Mouse (Mus musculus): ENCODE measurements at regions not wholly inside any gene's neighbourhood (a gene's known extent, or its start where the extent isn't known, plus 50 kb on each side); places are given as distances from the start of the nearest gene placed in this dataset.
A peak's percentile ranks its signal among the peaks of the same experiment; 100 is the strongest.
"Not testable (repeated sequence)": the region's sequence is repeated elsewhere in the genome, so short reads cannot be mapped to it uniquely, and the experiment has no call there.

GRCm38 (mm10) chr12:77056748-77057370 lies 94.9 kb upstream of the Max start:
- DNase-seq (ENCODE audit: low read depth): peak; percentile 96

- peak; percentile 62 for DNase-seq (ENCODE audit: low read depth)
These were observed 92.7 kb upstream of the Max start for GRCm38 (mm10) chr12:77054700-77055099.

- no peak for DNase-seq (ENCODE audit: low read depth)
These were observed 92.2 kb upstream of the Max start for GRCm38 (mm10) chr12:77054211-77054610.

- peak; percentile 86 for DNase-seq (ENCODE audit: low read depth)
These were observed 90.9 kb upstream of the Max start for GRCm38 (mm10) chr12:77052853-77053252.

GRCm38 (mm10) chr12:77048380-77048779 lies 86.4 kb upstream of the Max start:
- no peak for DNase-seq (ENCODE audit: low read depth)

- no peak for DNase-seq (ENCODE audit: low read depth)
These were observed 85.3 kb upstream of the Max start for GRCm38 (mm10) chr12:77047273-77047672.

GRCm38 (mm10) chr12:77045956-77046355 lies 84.0 kb upstream of the Max start:
- peak; percentile 40 for DNase-seq (ENCODE audit: low read depth)

- DNase-seq (ENCODE audit: low read depth): peak; percentile 66
These were observed 83.4 kb upstream of the Max start for GRCm38 (mm10) chr12:77045356-77045755.

GRCm38 (mm10) chr12:77042356-77042755 lies 80.4 kb upstream of the Max start:
- DNase-seq (ENCODE audit: low read depth): no peak

GRCm38 (mm10) chr12:77041141-77041540 lies 79.1 kb upstream of the Max start:
- DNase-seq (ENCODE audit: low read depth): no peak

GRCm38 (mm10) chr12:77039953-77040305 lies 77.9 kb upstream of the Max start:
- DNase-seq (ENCODE audit: low read depth): peak; percentile 79

GRCm38 (mm10) chr12:77039295-77039952 lies 77.4 kb upstream of the Max start:
- peak; percentile 71 for DNase-seq (ENCODE audit: low read depth)

GRCm38 (mm10) chr12:77035676-77036075 lies 73.7 kb upstream of the Max start:
- DNase-seq (ENCODE audit: low read depth): no peak

- DNase-seq (ENCODE audit: low read depth): no peak
These were observed 69.4 kb upstream of the Max start for GRCm38 (mm10) chr12:77031448-77031847.

GRCm38 (mm10) chr12:77025431-77025879 lies 63.5 kb upstream of the Max start:
- DNase-seq (ENCODE audit: low read depth): no peak

- no peak for DNase-seq (ENCODE audit: low read depth)
These were observed 60.5 kb upstream of the Max start for GRCm38 (mm10) chr12:77022538-77022937.

- peak; percentile 56 for DNase-seq (ENCODE audit: low read depth)
These were observed 59.9 kb upstream of the Max start for GRCm38 (mm10) chr12:77021881-77022280.

- DNase-seq (ENCODE audit: low read depth): peak; percentile 98
These were observed 57.9 kb upstream of the Max start for GRCm38 (mm10) chr12:77019708-77020511.

- DNase-seq (ENCODE audit: low read depth): not testable (repeated sequence)
These were observed 57.1 kb upstream of the Max start for GRCm38 (mm10) chr12:77019148-77019547.

- peak; percentile 25 for DNase-seq (ENCODE audit: low read depth)
These were observed 56.4 kb upstream of the Max start for GRCm38 (mm10) chr12:77018373-77018772.

- DNase-seq (ENCODE audit: low read depth): no peak
These were observed 52.9 kb upstream of the Max start for GRCm38 (mm10) chr12:77014908-77015307.
